Mouse (Mus musculus): ENCODE data around the gene Ankrd39.

DNA sequence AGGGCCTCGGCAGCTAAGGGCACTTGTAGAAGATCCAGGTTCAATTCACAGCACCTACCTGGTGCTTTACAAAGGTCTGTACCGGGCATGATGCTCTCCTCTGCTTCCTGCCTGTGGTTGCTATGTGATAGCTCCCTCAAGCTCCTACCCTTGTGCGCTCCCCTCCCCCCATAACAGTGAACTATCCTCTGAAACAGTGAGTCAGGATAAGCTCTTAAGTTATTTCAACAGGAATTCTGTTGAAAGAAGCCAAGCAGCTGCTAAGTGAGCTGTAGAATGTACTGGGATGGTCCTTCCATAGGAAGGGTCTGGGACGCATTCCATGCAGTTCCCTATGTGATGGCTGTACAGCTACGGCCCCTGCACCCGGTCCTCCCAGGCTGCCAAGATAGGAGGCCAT is 13.7 kb downstream of the Ankrd39 start:
- TF ChIP-seq CTCF (conservative IDR thresholded peaks at IDR 0.05; ENCODE audit: low read length) (no peak), POU5F1 (IDR thresholded peaks at IDR 0.05; ENCODE audit: borderline replicate concordance, low read length) (no peak)
